Mouse (Mus musculus) stomach, embryonic 14.5 days (tissue): Measurements from ENCODE around the gene Npnt. TPM values are rescaled to one million over a fixed set of nuclear protein-coding genes. Genes with fewer than 3 reads are reported as not detected.
A peak's percentile ranks its signal among the peaks of the same experiment; 100 is the strongest.

Experiments
- ATAC-seq: fragments of 200-750 bp; cut with Nextera tagmentation; 2 replicates; pipeline ENCODE4 v1.8.0; 2017; ENCODE audit warnings: low read depth, moderate TSS enrichment; ENCODE audit not compliant: insufficient number of reproducible peaks, insufficient read depth, low FRiP score
- H3K27ac ChIP-seq: fragments of 300-500 bp; sonication (generic); 2 replicates; pipeline ENCODE4 v1.5.1; 2014; ENCODE audit warnings: mild to moderate bottlenecking, low read length, moderate library complexity, mixed read lengths
- H3K27me3 ChIP-seq: fragments of 300-500 bp; sonication (generic); 2 replicates; pipeline ENCODE4 v1.6.1; 2014; ENCODE audit warnings: low read length, control low read depth, mixed read lengths; ENCODE audit not compliant: control insufficient read depth, insufficient read depth
- H3K36me3 ChIP-seq: fragments of 300-500 bp; sonication (generic); 2 replicates; pipeline ENCODE4 v1.6.1; 2014; ENCODE audit warnings: mild to moderate bottlenecking, control low read depth, low read length, moderate library complexity, mixed read lengths; ENCODE audit not compliant: control insufficient read depth, insufficient read depth
- H3K4me1 ChIP-seq: fragments of 300-500 bp; sonication (generic); 2 replicates; pipeline ENCODE4 v1.6.1; 2014; ENCODE audit warnings: low read length, control low read depth, mixed read lengths; ENCODE audit not compliant: control insufficient read depth, insufficient read depth
- H3K4me2 ChIP-seq: fragments of 300-500 bp; sonication (generic); replicated peaks from 2 replicates; pipeline ENCODE4 v1.6.1; 2014; ENCODE audit warnings: low read depth, low read length, control low read depth
- H3K4me3 ChIP-seq: fragments of 300-500 bp; sonication (generic); 2 replicates; pipeline ENCODE4 v1.5.1; 2014; ENCODE audit warnings: low read depth, low read length, control low read depth
- H3K9ac ChIP-seq: fragments of 300-500 bp; sonication (generic); replicated peaks from 2 replicates; pipeline ENCODE4 v1.6.1; 2014; ENCODE audit warnings: low read depth, mild to moderate bottlenecking, control low read depth, low read length, moderate library complexity, mixed read lengths
- H3K9me3 ChIP-seq: fragments of 300-500 bp; sonication (generic); 2 replicates; pipeline ENCODE4 v1.6.1; 2016; ENCODE audit warnings: low read depth, low read length, control low read depth; ENCODE audit not compliant: control insufficient read depth
- WGBS: fragments of 180-500 bp; shearing (Covaris S2); extraction: QIAGEN DNeasy Blood & Tissue Kit; methylation state at CpG from one replicate; pipeline ENCODE4 v1.1.7; 2014; 5-methylcytosine and 5-hydroxymethylcytosine counted together
- polyA plus RNA-seq: library from polyadenylated mRNA; unstranded; fragments of >200 nt; fragmentation: Nextera tagmentation; extraction: Ambion mirVana; gene quantifications from 2 replicates; pipeline ENCODE4 v1.2.1, GENCODE M21; 2014

Npnt gene
- polyA plus RNA-seq, 1 experiment from 2014 or later: 51.8 TPM

DNA sequence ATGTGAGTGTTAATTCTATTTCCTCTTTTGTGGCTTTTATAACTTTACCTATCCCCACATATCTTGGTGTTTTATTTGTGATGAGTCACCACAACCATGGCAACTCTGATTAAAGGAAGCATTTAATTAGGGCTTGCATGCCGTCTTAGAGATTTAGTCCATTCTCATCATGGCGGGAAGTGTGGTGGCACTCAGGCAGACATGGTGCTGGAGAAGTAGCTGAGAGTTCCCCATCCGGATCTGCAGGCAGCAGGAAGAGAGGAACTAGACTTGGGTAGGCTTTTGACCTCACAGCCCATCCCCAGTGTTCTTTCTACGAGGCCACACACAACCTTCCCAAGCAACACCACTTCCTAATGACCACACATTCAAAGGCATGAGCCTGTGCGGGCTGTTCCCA is 16.2 kb upstream of the Npnt start:
- no peak for ATAC-seq
- no peak overlapping the region for H3K27ac ChIP-seq

DNA sequence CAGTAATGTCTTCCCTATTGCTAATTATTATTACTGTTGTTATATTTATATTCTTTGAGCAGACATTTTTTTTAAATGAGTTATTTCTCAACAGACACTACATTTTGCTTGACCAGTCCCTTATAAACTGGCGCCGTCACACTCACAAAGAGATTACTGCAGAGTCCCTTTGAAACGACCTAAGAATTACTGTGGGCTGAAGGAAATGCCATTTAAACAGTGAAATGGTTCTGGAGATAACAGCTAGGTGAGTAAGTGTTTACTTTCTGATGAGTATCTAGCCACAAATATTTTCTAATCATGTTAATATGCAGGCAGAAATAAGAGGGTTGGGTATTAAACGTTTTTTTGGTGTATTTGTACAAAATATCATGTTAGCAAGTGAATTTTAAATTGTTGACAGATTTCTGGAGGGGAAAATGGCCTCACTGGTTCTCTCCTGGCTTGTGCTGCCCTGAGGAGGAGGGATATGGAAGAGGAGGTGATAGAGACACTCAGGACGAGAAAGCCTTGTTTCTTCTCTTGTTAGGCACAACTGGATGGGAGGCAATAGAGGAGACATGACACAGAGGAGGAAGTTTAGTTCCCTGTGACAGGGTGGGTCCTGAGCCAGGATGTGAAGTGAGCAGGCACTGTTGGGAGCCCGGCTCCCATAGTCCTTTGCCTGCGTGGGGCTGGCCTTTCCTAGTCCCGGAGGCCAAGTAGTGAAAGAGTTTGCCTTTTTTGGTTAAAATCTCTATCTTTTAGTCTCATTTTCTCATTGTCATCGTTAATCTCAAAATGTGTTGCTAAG is 14.8 kb upstream of the Npnt start:
- Histone ChIP-seq H3K4me2 (no peak overlapping the region), H3K9me3 (no peaks in the 10 kb centered on the region), H3K36me3 (no peaks in the 10 kb centered on the region), H3K9ac (no peak overlapping the region), H3K27me3 (no peaks in the 10 kb centered on the region), H3K4me3 (no peak overlapping the region), H3K27ac (no peak overlapping the region), H3K4me1 (no peaks in the 10 kb centered on the region)
- ATAC-seq: peak; percentile 58; the same call in 1 of the 2 replicates
- WGBS: 55% methylated on average over 9 of the region's 9 CpGs

More for the DNA sequence above, 16.2 kb upstream of the Npnt start:
- Histone ChIP-seq H3K9me3 (no peaks in the 10 kb centered on the region), H3K27me3 (no peaks in the 10 kb centered on the region), H3K4me1 (no peaks in the 10 kb centered on the region), H3K36me3 (no peaks in the 10 kb centered on the region), H3K9ac (no peak overlapping the region), H3K4me2 (no peak overlapping the region), H3K4me3 (no peak overlapping the region)
- 84% methylated on average over 5 of the region's 5 CpGs for WGBS

DNA sequence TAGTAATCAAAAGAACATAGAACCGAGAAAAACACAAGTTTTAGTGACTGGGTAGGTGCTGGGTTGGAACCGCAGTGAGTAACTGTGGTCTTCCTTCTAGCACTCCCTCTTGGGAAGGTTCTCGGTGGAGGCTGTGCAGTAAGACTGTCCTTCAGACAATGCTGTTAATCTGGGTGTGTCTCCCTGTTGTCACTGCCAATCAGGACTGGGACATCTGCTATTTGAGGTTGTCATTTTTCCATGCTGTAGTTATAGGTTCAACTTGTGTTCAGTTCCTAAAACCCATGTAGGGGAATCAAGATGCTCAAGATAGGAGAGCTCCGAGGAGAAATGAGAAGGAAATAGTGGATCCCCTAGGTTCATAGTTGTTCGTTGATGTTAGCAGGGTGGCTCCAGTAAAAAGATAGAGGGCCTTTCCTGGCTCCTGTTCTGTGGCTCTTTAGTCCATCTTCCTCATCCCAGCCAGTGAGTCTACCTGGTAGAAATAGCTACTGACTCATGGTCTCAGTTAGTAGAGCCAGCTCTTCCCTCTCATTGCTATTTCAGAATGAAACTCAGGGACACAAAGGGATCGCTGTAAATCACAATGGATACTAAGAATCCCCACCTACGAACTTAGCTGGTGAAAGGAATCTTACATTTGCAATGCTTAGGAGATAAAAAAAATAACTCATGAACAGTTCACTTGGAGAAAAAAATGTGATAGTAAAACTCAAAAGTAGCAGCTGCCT is 12.7 kb upstream of the Npnt start:
- no peak for ATAC-seq
- no peak overlapping the region for H3K9ac ChIP-seq
- H3K27me3 ChIP-seq: no peaks in the 10 kb centered on the region
- no peaks in the 10 kb centered on the region for H3K36me3 ChIP-seq
- no peak overlapping the region for H3K4me2 ChIP-seq
- no peak overlapping the region for H3K27ac ChIP-seq
- no peak overlapping the region for H3K4me3 ChIP-seq
- no peaks in the 10 kb centered on the region for H3K9me3 ChIP-seq
- WGBS: 88% methylated on average over 7 of the region's 7 CpGs
- H3K4me1 ChIP-seq: no peaks in the 10 kb centered on the region

DNA sequence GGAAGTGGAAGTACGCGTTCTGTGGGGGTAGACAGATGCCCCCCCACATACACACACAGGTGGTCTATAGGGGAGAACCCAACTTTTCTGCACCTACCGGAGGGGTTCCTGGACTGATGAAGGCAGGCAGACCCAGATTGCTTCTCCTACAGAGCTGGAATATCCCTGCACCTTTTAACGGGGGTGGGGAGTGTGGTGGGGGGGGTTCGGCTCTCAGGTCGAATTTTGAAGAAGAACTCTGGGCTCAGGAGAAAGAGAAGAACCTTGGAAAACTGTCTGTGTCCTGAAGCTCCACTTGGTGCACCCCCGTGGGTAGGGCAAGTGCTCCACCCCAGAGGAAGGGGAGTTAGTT is 414 bp upstream of the Npnt start:
- Histone ChIP-seq H3K27ac (no peak overlapping the region), H3K9me3 (no peaks in the 10 kb centered on the region), H3K4me3 (peak overlapping the region; percentile 68), H3K36me3 (no peaks in the 10 kb centered on the region), H3K4me2 (peak overlapping the region; percentile 96), H3K27me3 (no peaks in the 10 kb centered on the region), H3K9ac (peak overlapping the region; percentile 30; the same call in 1 of the 2 replicates), H3K4me1 (peaks cover 6% of the 10 kb centered on the region; the same call in 1 of the 2 replicates)
- no peak; the same call in 1 of the 2 replicates for ATAC-seq
- WGBS: 13% methylated on average over 7 of the region's 7 CpGs

DNA sequence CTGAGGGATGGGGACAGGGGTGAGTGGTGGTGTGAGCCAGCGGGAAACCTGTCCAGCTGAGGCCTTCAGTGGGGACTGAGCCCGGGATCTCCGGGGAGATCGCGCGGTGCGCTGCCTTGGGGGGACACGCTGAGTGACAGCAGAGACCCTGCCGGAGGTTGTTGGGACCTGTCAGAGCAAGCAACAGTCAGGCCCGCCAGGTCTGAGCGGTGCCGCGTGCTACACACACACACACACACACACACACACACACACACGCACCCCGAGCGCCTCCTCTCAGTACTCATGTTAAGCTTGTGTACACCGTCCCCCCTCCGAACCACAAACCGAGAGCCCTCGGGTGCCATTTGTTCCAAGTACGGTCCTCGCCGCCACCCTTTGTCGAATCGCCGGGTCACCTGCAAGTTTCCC is 706 bp downstream of the Npnt start:
- peaks cover 6% of the 10 kb centered on the region; the same call in 1 of the 2 replicates for H3K4me1 ChIP-seq
- H3K36me3 ChIP-seq: no peaks in the 10 kb centered on the region
- 0% methylated on average over 25 of the region's 26 CpGs for WGBS
- peak overlapping the region; percentile 68 for H3K4me3 ChIP-seq
- ATAC-seq: peak; percentile 61
- H3K4me2 ChIP-seq: peak overlapping the region; percentile 96
- no peaks in the 10 kb centered on the region for H3K9me3 ChIP-seq
- H3K27me3 ChIP-seq: no peaks in the 10 kb centered on the region
- peak overlapping the region; percentile 30; the same call in 1 of the 2 replicates for H3K9ac ChIP-seq
- no peak overlapping the region for H3K27ac ChIP-seq

DNA sequence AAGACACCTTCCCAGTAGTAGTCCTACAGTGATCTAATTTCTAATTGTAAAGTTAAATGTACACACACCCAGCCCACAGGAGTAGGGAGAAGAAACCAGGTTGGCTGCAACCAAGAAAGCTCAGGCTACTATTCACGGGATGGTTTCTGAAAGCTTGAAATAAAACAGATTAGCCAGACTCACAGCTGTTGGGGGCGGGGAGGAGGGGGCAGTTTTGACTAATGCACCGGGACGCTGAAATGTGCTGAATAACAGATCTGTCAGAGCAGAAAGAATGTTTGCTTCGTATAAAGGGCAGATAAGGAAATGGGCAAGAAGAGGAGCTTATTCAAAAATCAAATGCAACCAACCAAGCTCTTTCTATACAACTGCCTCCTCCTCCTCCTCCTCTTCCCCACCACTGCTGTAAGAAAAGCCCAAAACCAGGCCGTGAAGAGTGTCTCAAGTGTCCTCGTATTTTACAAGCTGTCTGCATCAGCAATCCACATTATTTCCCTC is 1.7 kb downstream of the Npnt start:
- peak overlapping the region; percentile 68; the same call in 1 of the 2 replicates for H3K4me3 ChIP-seq
- H3K36me3 ChIP-seq: no peaks in the 10 kb centered on the region
- no peak overlapping the region for H3K27ac ChIP-seq
- no peak for ATAC-seq
- H3K4me1 ChIP-seq: peaks cover 6% of the 10 kb centered on the region; the same call in 1 of the 2 replicates
- H3K9me3 ChIP-seq: no peaks in the 10 kb centered on the region
- 6% methylated on average over 7 of the region's 7 CpGs for WGBS
- no peak overlapping the region for H3K9ac ChIP-seq
- H3K27me3 ChIP-seq: no peaks in the 10 kb centered on the region
- peak overlapping the region; percentile 96 for H3K4me2 ChIP-seq

DNA sequence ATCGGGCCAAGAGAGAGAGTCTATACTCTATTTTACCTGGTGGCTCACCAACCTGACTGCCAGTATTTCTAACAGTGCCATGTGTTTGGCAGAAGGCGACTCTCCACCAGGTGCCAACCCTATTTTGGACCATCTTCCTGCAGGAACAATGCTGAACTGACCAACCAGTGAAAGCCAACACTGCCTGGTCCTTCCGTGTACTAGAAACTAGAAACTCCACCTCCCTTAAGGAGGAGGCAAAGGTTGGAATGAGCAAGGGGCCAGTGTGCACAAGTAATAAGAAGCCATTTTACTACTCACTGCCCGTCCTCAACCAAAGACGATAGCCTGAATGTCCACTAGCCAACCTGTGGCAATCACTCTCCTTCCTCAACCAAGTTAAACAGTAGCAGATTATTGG is 4.0 kb downstream of the Npnt start:
- 86% methylated on average over 5 of the region's 5 CpGs for WGBS
- no peak for ATAC-seq
- Histone ChIP-seq H3K36me3 (no peaks in the 10 kb centered on the region), H3K27me3 (no peaks in the 10 kb centered on the region), H3K4me3 (no peak overlapping the region), H3K27ac (no peak overlapping the region), H3K4me1 (peaks cover 9% of the 10 kb centered on the region; the same call in 1 of the 2 replicates), H3K9ac (no peak overlapping the region), H3K9me3 (no peaks in the 10 kb centered on the region), H3K4me2 (no peak overlapping the region)

DNA sequence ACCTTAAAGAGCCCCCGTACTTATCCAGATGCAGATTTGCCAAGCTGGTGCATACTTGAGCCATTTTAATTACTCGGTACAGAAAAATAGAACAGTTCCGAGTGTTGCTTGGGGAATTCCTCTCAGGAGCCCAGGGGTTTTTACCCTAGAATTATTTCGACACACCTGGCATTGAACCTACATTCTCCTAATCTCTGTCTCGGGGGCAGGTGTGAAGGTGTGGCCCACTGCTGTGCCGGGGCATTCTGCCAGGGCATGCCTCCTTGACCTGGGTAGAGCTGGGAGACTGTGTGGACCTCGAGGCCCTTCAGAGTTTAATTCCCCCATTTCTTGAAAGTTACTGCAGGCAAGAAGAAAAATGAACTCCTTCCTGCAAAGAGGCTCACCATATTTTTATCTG is 4.4 kb downstream of the Npnt start:
- Histone ChIP-seq H3K4me2 (no peak overlapping the region), H3K4me1 (peaks cover 9% of the 10 kb centered on the region; the same call in 1 of the 2 replicates), H3K27ac (no peak overlapping the region)

More for the DNA sequence above, 4.4 kb downstream of the Npnt start:
- no peaks in the 10 kb centered on the region for H3K27me3 ChIP-seq
- no peak overlapping the region for H3K4me3 ChIP-seq
- no peak overlapping the region for H3K9ac ChIP-seq
- H3K9me3 ChIP-seq: no peaks in the 10 kb centered on the region
- WGBS: 74% methylated on average over 7 of the region's 7 CpGs
- ATAC-seq: no peak
- no peaks in the 10 kb centered on the region for H3K36me3 ChIP-seq
